Mouse (Mus musculus) neural tube, embryonic 15.5 days (tissue): ENCODE measurements at regions not wholly inside any gene's neighbourhood (a gene's known extent, or its start where the extent isn't known, plus 50 kb on each side); places are given as distances from the start of the nearest gene placed in this dataset.
A peak's percentile ranks its signal among the peaks of the same experiment; 100 is the strongest.

Source experiments
- ATAC-seq: fragments of 200-750 bp; cut with Nextera tagmentation; 2 replicates; pipeline ENCODE4 v1.8.0; 2017; ENCODE audit warnings: mild to moderate bottlenecking, moderate TSS enrichment, moderate library complexity; ENCODE audit not compliant: low FRiP score
- H3K27ac ChIP-seq: fragments of 300-500 bp; sonication (generic); replicated peaks from 2 replicates; pipeline ENCODE4 v1.5.1; 2015; ENCODE audit warnings: mild to moderate bottlenecking, inconsistent platforms
- H3K27me3 ChIP-seq: fragments of 300-500 bp; sonication (generic); replicated peaks from 2 replicates; pipeline ENCODE4 v1.6.1; 2015; ENCODE audit warnings: inconsistent platforms
- H3K36me3 ChIP-seq: fragments of 300-500 bp; sonication (generic); 2 replicates; pipeline ENCODE4 v1.6.1; 2015; ENCODE audit warnings: inconsistent platforms
- H3K4me1 ChIP-seq: fragments of 300-500 bp; sonication (generic); 2 replicates; pipeline ENCODE4 v1.6.1; 2015; ENCODE audit warnings: inconsistent platforms
- H3K4me2 ChIP-seq: fragments of 300-500 bp; sonication (generic); 2 replicates; pipeline ENCODE4 v1.6.1; 2015; ENCODE audit warnings: inconsistent platforms, mild to moderate bottlenecking, moderate library complexity
- H3K4me3 ChIP-seq: fragments of 300-500 bp; sonication (generic); replicated peaks from 2 replicates; pipeline ENCODE4 v1.5.1; 2015; ENCODE audit warnings: mild to moderate bottlenecking, inconsistent platforms
- H3K9ac ChIP-seq: fragments of 300-500 bp; sonication (generic); replicated peaks from 2 replicates; pipeline ENCODE4 v1.6.1; 2015; ENCODE audit warnings: mild to moderate bottlenecking, inconsistent platforms
- H3K9me3 ChIP-seq: fragments of 300-500 bp; sonication (generic); replicated peaks from 2 replicates; pipeline ENCODE4 v1.6.1; 2016; ENCODE audit warnings: inconsistent platforms
- WGBS: fragments of 180-500 bp; shearing (Covaris S2); methylation state at CpG from one replicate; pipeline ENCODE4 v1.1.7; 2015; ENCODE audit warnings: mixed read lengths; 5-methylcytosine and 5-hydroxymethylcytosine counted together

- 89% methylated on average over 2 of the region's 2 CpGs for WGBS
- H3K9me3 ChIP-seq: no peaks in the 10 kb centered on the region
- H3K36me3 ChIP-seq: no peaks in the 10 kb centered on the region
- H3K4me2 ChIP-seq: no peak overlapping the region
- no peak overlapping the region for H3K4me3 ChIP-seq
- H3K27ac ChIP-seq: no peak overlapping the region
- H3K27me3 ChIP-seq: no peaks in the 10 kb centered on the region
- H3K4me1 ChIP-seq: no peaks in the 10 kb centered on the region
- H3K9ac ChIP-seq: no peak overlapping the region
- no peak for ATAC-seq
Measured at GRCm38 (mm10) chr2:45800131-45800530, 682.9 kb upstream of the Zeb2 start.

DNA sequence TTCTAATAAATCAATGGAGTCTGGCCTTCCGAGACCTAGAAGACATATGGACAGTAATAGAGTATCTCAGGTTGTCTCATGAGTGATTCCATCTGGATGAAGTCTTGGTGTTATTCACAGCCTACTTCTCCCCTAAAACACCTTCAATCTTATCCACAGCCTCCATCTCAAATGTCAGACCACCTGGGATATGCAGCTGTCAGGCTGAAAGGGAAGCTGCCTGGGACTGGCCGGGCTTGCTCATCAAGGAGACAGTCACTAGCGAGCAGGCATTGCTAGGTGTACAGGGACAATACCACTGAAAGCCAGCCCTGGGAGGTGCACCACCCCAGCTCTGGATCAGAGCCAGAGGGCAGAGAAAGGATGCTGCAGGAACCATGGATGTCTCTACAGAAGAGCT, 676.4 kb upstream of the Zeb2 start:
- Histone ChIP-seq H3K36me3 (no peaks in the 10 kb centered on the region), H3K27me3 (no peaks in the 10 kb centered on the region), H3K4me2 (no peak overlapping the region), H3K9me3 (no peaks in the 10 kb centered on the region), H3K4me3 (no peak overlapping the region), H3K4me1 (no peaks in the 10 kb centered on the region), H3K9ac (no peak overlapping the region), H3K27ac (no peak overlapping the region)
- 54% methylated on average over 3 of the region's 3 CpGs for WGBS
- ATAC-seq: no peak

GRCm38 (mm10) chr2:45789739-45790138, 672.5 kb upstream of the Zeb2 start:
- Histone ChIP-seq H3K27ac (no peak overlapping the region), H3K9ac (no peak overlapping the region), H3K27me3 (no peaks in the 10 kb centered on the region), H3K9me3 (no peaks in the 10 kb centered on the region), H3K4me2 (no peak overlapping the region), H3K4me1 (no peaks in the 10 kb centered on the region), H3K36me3 (no peaks in the 10 kb centered on the region), H3K4me3 (no peak overlapping the region)
- WGBS: 16% methylated on average over 4 of the region's 4 CpGs
- no peak for ATAC-seq

DNA sequence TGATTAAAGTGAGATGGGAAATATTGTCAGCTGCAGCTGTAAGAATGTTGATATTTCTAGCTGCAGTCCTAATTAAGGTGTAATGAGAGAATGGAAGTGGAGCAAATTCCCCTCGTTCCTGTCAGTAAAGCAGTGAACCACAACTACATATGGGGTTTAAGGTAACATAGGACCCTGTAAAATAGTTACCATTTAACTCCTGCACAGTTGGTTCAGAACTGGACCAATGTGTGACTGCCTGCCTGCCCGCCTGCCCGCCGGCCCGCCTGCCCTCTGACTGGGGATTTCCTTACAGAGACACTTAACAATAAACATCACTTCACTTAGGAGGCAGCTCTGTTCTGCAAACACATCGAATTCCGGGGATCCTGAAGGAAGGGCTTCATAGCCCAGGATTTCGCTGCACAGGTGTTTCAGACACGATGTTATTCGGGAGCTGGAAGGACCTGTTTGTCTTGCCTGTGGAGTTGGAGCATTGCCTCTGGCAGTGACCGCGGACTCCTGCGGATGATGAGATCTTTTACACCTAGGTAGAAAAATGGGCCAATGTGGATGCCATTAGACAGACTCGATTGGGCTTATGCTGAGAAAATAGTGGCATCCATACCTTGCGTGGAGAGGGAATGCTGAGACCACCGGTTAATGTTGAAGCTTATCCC, 670.7 kb upstream of the Zeb2 start:
- WGBS: 70% methylated on average over 16 of the region's 16 CpGs
- Histone ChIP-seq H3K9ac (no peak overlapping the region), H3K9me3 (no peaks in the 10 kb centered on the region), H3K4me3 (no peak overlapping the region), H3K36me3 (no peaks in the 10 kb centered on the region), H3K4me1 (peaks cover 4% of the 10 kb centered on the region; the same call in 1 of the 2 replicates), H3K27ac (no peak overlapping the region), H3K27me3 (no peaks in the 10 kb centered on the region), H3K4me2 (no peak overlapping the region)
- ATAC-seq: no peak

- H3K9me3 ChIP-seq: no peaks in the 10 kb centered on the region
- H3K9ac ChIP-seq: no peak overlapping the region
- no peak overlapping the region for H3K27ac ChIP-seq
- 45% methylated on average over 6 of the region's 6 CpGs for WGBS
- ATAC-seq: no peak
- no peaks in the 10 kb centered on the region for H3K27me3 ChIP-seq
- no peak overlapping the region for H3K4me2 ChIP-seq
- peaks cover 4% of the 10 kb centered on the region; the same call in 1 of the 2 replicates for H3K4me1 ChIP-seq
- no peaks in the 10 kb centered on the region for H3K36me3 ChIP-seq
- no peak overlapping the region for H3K4me3 ChIP-seq
Measured at GRCm38 (mm10) chr2:45786787-45787186, 669.6 kb upstream of the Zeb2 start.

DNA sequence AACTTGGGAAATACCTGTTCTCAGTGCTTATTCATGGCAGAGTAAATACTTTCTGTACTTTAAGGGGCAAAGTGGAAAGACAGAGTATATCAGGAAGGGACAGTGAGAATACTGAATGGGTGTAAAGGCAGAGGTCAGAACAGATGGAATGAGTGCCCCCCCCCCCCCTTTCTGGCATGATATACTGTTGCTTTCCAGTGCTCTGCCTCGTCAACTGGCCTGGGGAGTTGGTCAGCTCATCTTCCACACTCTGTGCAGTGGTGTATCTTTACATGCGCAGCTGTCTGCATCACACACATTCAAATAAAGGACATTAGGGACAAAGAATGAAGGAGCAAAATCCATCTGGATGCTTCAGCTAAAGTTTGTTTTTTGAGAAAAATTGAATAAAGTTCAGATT, 668.5 kb upstream of the Zeb2 start:
- H3K4me1 ChIP-seq: peaks cover 4% of the 10 kb centered on the region; the same call in 1 of the 2 replicates
- no peaks in the 10 kb centered on the region for H3K27me3 ChIP-seq
- WGBS: 58% methylated on average over 2 of the region's 2 CpGs
- no peak overlapping the region for H3K4me2 ChIP-seq
- H3K27ac ChIP-seq: no peak overlapping the region
- H3K9ac ChIP-seq: no peak overlapping the region
- H3K36me3 ChIP-seq: no peaks in the 10 kb centered on the region
- H3K4me3 ChIP-seq: no peak overlapping the region
- no peak for ATAC-seq
- no peaks in the 10 kb centered on the region for H3K9me3 ChIP-seq

DNA sequence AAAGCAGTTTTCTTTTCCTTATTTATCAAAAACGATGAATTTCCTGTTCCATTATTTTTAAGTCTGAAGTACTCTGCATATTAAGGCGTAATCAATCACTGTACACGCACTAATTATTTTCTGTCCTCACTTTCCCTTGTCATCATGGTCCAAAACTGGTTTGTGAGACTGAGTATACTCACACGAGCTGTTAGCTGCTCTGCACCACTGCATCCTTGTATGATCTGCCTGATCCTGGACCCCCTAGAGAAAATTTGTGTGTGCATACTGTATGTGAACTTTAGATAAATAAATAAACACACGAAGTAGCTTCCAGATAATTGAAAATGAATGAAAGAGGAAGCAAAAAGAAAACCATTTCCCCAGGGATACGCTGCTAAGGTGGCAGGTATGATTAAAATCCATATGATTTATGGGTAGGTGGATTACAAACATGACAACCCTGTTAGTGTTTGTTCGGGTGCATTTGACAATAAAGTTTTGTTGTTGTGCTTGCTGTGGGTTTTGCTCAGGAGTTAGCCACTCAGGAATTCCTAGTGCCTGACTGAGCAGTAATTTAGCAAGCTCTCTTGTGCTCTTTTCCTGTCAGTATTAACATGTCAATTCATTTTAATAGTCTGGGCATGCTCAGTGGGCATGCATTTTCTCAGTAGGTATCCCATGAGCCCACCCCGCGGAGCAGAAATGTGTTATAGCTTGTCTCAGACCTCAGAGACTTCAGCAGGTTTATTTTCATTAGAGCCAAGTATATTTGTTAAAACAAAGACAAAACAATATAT, 666.6 kb upstream of the Zeb2 start:
- 55% methylated on average over 9 of the region's 9 CpGs for WGBS
- H3K9ac ChIP-seq: no peak overlapping the region
- peaks cover 4% of the 10 kb centered on the region; the same call in 1 of the 2 replicates for H3K4me1 ChIP-seq
- peak overlapping the region; percentile 27; the same call in 1 of the 2 replicates for H3K4me2 ChIP-seq
- no peaks in the 10 kb centered on the region for H3K27me3 ChIP-seq
- no peaks in the 10 kb centered on the region for H3K9me3 ChIP-seq
- no peak overlapping the region for H3K27ac ChIP-seq
- no peaks in the 10 kb centered on the region for H3K36me3 ChIP-seq
- ATAC-seq: no peak
- H3K4me3 ChIP-seq: no peak overlapping the region

DNA sequence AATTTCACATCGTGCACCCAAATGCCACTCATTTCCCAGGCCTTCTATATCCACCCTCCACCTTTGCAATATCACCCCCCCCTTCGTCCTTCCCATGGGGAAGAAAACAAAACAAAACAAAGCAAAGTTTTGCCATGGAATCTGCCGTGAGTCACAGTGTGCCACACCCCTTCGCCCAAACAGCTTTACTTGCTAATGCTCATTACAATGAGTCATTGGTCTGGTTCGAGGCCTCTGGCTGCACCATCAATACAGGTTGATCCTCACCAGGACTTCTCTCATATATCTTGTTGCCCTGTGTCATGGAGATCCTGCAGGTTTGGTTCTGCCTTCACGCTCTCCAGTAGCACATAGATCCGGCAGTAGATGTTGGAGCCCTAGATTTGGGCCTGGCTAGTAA, 660.3 kb upstream of the Zeb2 start:
- 89% methylated on average over 7 of the region's 7 CpGs for WGBS
- no peak overlapping the region for H3K4me2 ChIP-seq
- no peak for ATAC-seq

DNA sequence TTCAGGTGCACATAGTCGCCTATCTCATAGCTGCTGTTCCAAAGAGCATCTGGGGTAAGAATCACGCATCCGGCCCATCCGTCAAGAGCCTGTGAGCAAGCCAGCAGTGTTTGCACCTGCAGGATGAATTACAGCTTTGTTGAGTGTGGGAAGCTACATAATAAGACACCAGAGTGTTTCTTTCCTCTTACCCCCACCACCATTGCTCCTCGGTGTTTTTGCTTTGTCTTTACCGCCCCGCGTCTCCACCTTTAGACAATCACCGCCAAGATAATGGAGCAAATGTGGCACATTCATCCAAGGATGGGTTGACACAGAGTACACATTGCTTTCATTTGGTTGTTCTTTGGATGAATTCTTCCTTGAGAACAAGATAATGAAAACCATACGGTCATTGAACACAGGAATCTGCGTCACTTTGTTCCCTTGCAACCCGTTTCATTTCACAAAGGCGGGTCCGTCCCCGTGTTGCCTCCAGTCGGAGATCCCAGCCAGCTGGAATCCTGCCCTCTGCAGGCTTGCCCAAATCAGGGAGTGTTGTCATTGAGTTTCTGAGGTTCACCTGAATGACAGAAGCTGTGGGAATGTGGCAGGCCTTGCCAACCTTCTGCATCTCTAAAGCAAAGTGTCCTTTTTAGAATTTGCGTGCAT, 659.4 kb upstream of the Zeb2 start:
- WGBS: 58% methylated on average over 17 of the region's 17 CpGs
- no peak overlapping the region for H3K27ac ChIP-seq
- no peak overlapping the region for H3K9ac ChIP-seq
- no peaks in the 10 kb centered on the region for H3K27me3 ChIP-seq
- no peaks in the 10 kb centered on the region for H3K36me3 ChIP-seq
- ATAC-seq: no peak
- H3K9me3 ChIP-seq: no peaks in the 10 kb centered on the region
- no peak overlapping the region for H3K4me3 ChIP-seq
- H3K4me1 ChIP-seq: no peaks in the 10 kb centered on the region
- peak overlapping the region; percentile 11; the same call in 1 of the 2 replicates for H3K4me2 ChIP-seq

More for the DNA sequence above, 660.3 kb upstream of the Zeb2 start:
- Histone ChIP-seq H3K27ac (no peak overlapping the region), H3K4me3 (no peak overlapping the region), H3K27me3 (no peaks in the 10 kb centered on the region), H3K9me3 (no peaks in the 10 kb centered on the region), H3K4me1 (no peaks in the 10 kb centered on the region), H3K36me3 (no peaks in the 10 kb centered on the region), H3K9ac (no peak overlapping the region)

DNA sequence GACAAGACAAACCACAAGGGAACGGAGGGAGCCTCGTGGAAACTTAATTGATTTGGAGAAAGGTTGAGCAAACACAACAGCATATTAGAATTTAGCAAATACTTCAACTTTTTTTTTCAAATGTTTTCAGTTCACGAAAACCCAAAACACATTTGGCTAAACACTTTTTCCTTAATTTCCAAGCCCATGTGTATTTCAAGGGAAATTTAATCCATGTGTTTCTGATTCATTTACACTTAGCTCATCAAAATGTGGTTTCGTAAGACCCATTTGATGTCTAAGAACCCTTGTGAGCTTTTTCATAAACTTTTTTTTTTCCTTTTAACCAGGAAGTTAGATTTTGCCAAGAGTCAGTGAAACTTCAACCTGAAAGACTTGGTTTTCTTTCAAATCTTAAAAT, 658.5 kb upstream of the Zeb2 start:
- ATAC-seq: no peak
- Histone ChIP-seq H3K4me1 (no peaks in the 10 kb centered on the region), H3K9me3 (no peaks in the 10 kb centered on the region), H3K36me3 (no peaks in the 10 kb centered on the region), H3K4me3 (no peak overlapping the region), H3K9ac (no peak overlapping the region), H3K4me2 (no peak overlapping the region), H3K27ac (no peak overlapping the region), H3K27me3 (no peaks in the 10 kb centered on the region)
- 82% methylated on average over 4 of the region's 4 CpGs for WGBS

DNA sequence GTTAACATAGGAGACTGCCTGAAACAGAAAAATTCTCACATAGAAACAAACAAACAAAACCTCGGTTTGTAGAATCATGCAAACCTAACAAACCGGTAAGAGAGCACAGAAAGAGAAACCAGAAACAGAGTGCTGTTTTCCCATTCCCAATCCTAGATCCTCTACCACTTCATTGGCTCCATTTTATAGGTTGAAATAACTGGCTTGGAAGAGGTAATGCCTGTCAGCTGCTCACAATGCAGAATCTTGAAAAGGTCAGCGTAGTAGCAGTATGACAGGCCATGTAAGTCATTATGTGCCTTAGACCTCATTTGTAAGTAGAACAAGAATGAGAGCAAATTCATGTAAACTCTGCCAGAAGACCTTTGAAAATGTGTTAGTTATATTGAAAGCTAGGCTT, 657.2 kb upstream of the Zeb2 start:
- no peak overlapping the region for H3K4me3 ChIP-seq
- no peaks in the 10 kb centered on the region for H3K9me3 ChIP-seq
- no peak for ATAC-seq
- H3K9ac ChIP-seq: no peak overlapping the region
- 89% methylated on average over 3 of the region's 3 CpGs for WGBS
- no peaks in the 10 kb centered on the region for H3K27me3 ChIP-seq
- no peaks in the 10 kb centered on the region for H3K4me1 ChIP-seq
- H3K36me3 ChIP-seq: no peaks in the 10 kb centered on the region
- no peak overlapping the region for H3K4me2 ChIP-seq
- no peak overlapping the region for H3K27ac ChIP-seq

DNA sequence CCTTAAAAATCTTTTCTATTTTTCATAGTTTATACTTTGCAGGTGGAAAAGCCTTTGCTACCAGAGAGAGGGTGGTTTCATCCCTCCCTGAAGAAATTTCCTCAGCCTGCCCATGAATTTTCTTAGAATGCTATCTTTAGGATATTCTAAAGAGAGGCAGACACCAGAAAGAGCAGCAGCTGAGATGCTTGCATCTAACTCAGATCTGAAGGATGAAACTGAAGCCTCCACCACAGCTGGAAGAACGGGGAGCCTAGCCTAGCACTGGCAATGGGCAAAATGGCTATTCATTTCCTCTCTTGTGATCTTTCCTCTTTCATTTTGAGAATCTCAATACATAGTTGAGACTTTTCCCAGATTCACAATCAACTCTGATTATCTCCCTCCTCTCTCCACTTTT, 640.0 kb upstream of the Zeb2 start:
- no peak for ATAC-seq
- Histone ChIP-seq H3K4me3 (no peak overlapping the region), H3K4me2 (no peak overlapping the region), H3K36me3 (no peaks in the 10 kb centered on the region), H3K27me3 (no peaks in the 10 kb centered on the region), H3K27ac (no peak overlapping the region), H3K9ac (no peak overlapping the region), H3K4me1 (no peaks in the 10 kb centered on the region), H3K9me3 (no peaks in the 10 kb centered on the region)
- 70% methylated on average over 1 of the region's 1 CpGs for WGBS
